22 mouse cellular contexts compared by ENCODE assay signal in genomic region chr5:66330806-66331205, GRCm38 (mm10).
DNase-seq lines count a peak whose midpoint lies in the region; ATAC-seq and TF ChIP-seq lines count a peak whose summit lies in the region.
"Had no signal": no experiment of that assay in that cellular context is flagged by ENCODE, and none has a peak within 500 bp of the region (broad histone marks: within the 10 kb centered on the region; RNA-seq: fewer than 3 reads in every experiment).

No protein-coding gene starts in this region.

- DNase-seq in liver, adult 2 months (ENCODE audit: extremely low read depth, low read depth, low spot score) = peak; percentile 92
- no peak for DNase-seq in liver, embryonic 11.5 days (ENCODE audit: low spot score)
- DNase-seq in yolk sac, embryonic 10.5 days (ENCODE audit: low spot score) = peak; percentile 76
- no peak for DNase-seq in spleen, adult 18-20 months
- no peak for DNase-seq in spleen, adult 12 weeks (ENCODE audit: low spot score)
- DNase-seq: adrenal gland, adult 2 months; adrenal gland, postnatal 14 days; adrenal gland, postnatal 36 days; cerebellum, adult 11-12 months; cerebellum, adult 2 months; cerebellum, adult 9-10 months; cerebellum, postnatal 10 days; cerebellum, postnatal 25 days had no signal

- H3K27ac ChIP-seq in liver, adult 2 months (replicated peaks; ENCODE audit: insufficient read depth, low read depth, low read length) = no peak overlapping the region
- no peak overlapping the region for H3K27ac ChIP-seq in liver, embryonic 11.5 days (ENCODE audit: low read depth, low read length)
- no peak overlapping the region for H3K27ac ChIP-seq in intestine, embryonic 15.5 days
- no peak overlapping the region for H3K27ac ChIP-seq in intestine, embryonic 16.5 days (ENCODE audit: low read length)
- H3K27ac ChIP-seq: embryonic facial prominence, embryonic 13.5 days; embryonic facial prominence, embryonic 15.5 days; forebrain, embryonic 10.5 days; forebrain, embryonic 12.5 days had no signal

- no peak for TF ChIP-seq POLR2A in liver, adult 2 months (IDR thresholded peaks at IDR 0.05; ENCODE audit: extremely low read depth, insufficient read depth, low read length)

- no peaks in the 10 kb centered on the region for H3K27me3 ChIP-seq in liver, adult 2 months (ENCODE audit: control insufficient read depth, insufficient read depth, low read length)
- no peaks in the 10 kb centered on the region for H3K27me3 ChIP-seq in liver, embryonic 11.5 days (replicated peaks; ENCODE audit: control insufficient read depth, insufficient read depth, low read length)
- no peaks in the 10 kb centered on the region for H3K27me3 ChIP-seq in intestine, embryonic 15.5 days (replicated peaks)
- H3K27me3 ChIP-seq in intestine, embryonic 16.5 days (replicated peaks; ENCODE audit: control insufficient read depth, insufficient read depth, low read length) = no peaks in the 10 kb centered on the region
- H3K27me3 ChIP-seq: embryonic facial prominence, embryonic 13.5 days; embryonic facial prominence, embryonic 15.5 days; forebrain, embryonic 12.5 days had no signal

- TF ChIP-seq CTCF in liver, adult 2 months (IDR thresholded peaks at IDR 0.05; ENCODE audit: low read depth, low read length) = no peak

- H3K9ac ChIP-seq in liver, adult 2 months (ENCODE audit: low read depth, low read length) = no peak overlapping the region
- no peak overlapping the region for H3K9ac ChIP-seq in liver, embryonic 11.5 days (ENCODE audit: low read depth, low read length)
- H3K9ac ChIP-seq in intestine, embryonic 15.5 days = no peak overlapping the region
- no peak overlapping the region for H3K9ac ChIP-seq in intestine, embryonic 16.5 days (ENCODE audit: low read depth, low read length)
- H3K9ac ChIP-seq: embryonic facial prominence, embryonic 13.5 days; embryonic facial prominence, embryonic 15.5 days; forebrain, embryonic 12.5 days had no signal

- H3K4me1 ChIP-seq in liver, adult 2 months (ENCODE audit: control insufficient read depth, insufficient read depth, low read length) = peaks cover 10% of the 10 kb centered on the region
- H3K4me1 ChIP-seq in liver, embryonic 11.5 days (replicated peaks; ENCODE audit: control insufficient read depth, insufficient read depth, low read length) = no peaks in the 10 kb centered on the region
- H3K4me1 ChIP-seq in intestine, embryonic 15.5 days (replicated peaks) = peaks cover 3% of the 10 kb centered on the region; the same call in 1 of the 2 replicates
- H3K4me1 ChIP-seq in intestine, embryonic 16.5 days (ENCODE audit: control insufficient read depth, insufficient read depth, low read length) = 0 out of 2 replicates have a peak, but pooled peaks cover 2% of the 10 kb centered on the region

- no peaks in the 10 kb centered on the region for H3K79me2 ChIP-seq in liver, adult 2 months (ENCODE audit: control insufficient read depth, insufficient read depth, low read length)

- no peak for ATAC-seq in liver, embryonic 11.5 days (replicated peaks; ENCODE audit: low FRiP score)
- ATAC-seq in intestine, embryonic 15.5 days = peak; percentile 70; the same call in 1 of the 2 replicates
- ATAC-seq in intestine, embryonic 16.5 days = peak; percentile 72
- ATAC-seq: forebrain, embryonic 14.5 days; forebrain, embryonic 16.5 days had no signal

- WGBS in liver, adult 2 months = 40% methylated on average over 6 of the region's 6 CpGs
- WGBS in liver, embryonic 11.5 days = 80% methylated on average over 6 of the region's 6 CpGs
- WGBS in intestine, embryonic 15.5 days = 76% methylated on average over 6 of the region's 6 CpGs
- 89% methylated on average over 6 of the region's 6 CpGs for WGBS in intestine, embryonic 16.5 days

- no peaks in the 10 kb centered on the region for H3K36me3 ChIP-seq in liver, adult 2 months (ENCODE audit: control insufficient read depth, insufficient read depth, low read length)
- no peaks in the 10 kb centered on the region for H3K36me3 ChIP-seq in liver, embryonic 11.5 days (ENCODE audit: control insufficient read depth, insufficient read depth, low read length)
- no peaks in the 10 kb centered on the region for H3K36me3 ChIP-seq in intestine, embryonic 15.5 days
- H3K36me3 ChIP-seq in intestine, embryonic 16.5 days (ENCODE audit: control insufficient read depth, insufficient read depth, low read length) = no peaks in the 10 kb centered on the region
- H3K36me3 ChIP-seq: embryonic facial prominence, embryonic 13.5 days; embryonic facial prominence, embryonic 15.5 days; forebrain, embryonic 10.5 days; forebrain, embryonic 12.5 days had no signal

- H3K4me3 ChIP-seq in liver, adult 2 months (ENCODE audit: insufficient read depth, low read depth, low read length) = no peak overlapping the region
- no peak overlapping the region for H3K4me3 ChIP-seq in liver, embryonic 11.5 days (ENCODE audit: low read depth, low read length)
- no peak overlapping the region for H3K4me3 ChIP-seq in intestine, embryonic 15.5 days (replicated peaks)
- no peak overlapping the region for H3K4me3 ChIP-seq in intestine, embryonic 16.5 days (ENCODE audit: low read length)
- H3K4me3 ChIP-seq: embryonic facial prominence, embryonic 13.5 days; embryonic facial prominence, embryonic 15.5 days; erythroblast, embryonic 14.5 days; forebrain, embryonic 10.5 days; forebrain, embryonic 12.5 days had no signal

- H3K4me2 ChIP-seq in liver, embryonic 11.5 days = no peak overlapping the region
- no peak overlapping the region for H3K4me2 ChIP-seq in intestine, embryonic 15.5 days (replicated peaks)
- H3K4me2 ChIP-seq in intestine, embryonic 16.5 days (ENCODE audit: low read depth, low read length) = no peak overlapping the region
- H3K4me2 ChIP-seq: embryonic facial prominence, embryonic 13.5 days; embryonic facial prominence, embryonic 15.5 days; forebrain, embryonic 12.5 days had no signal

- no peaks in the 10 kb centered on the region; the same call in 1 of the 2 replicates for H3K9me3 ChIP-seq in liver, embryonic 11.5 days (ENCODE audit: control insufficient read depth, low read length)
- no peaks in the 10 kb centered on the region for H3K9me3 ChIP-seq in intestine, embryonic 15.5 days
- no peaks in the 10 kb centered on the region for H3K9me3 ChIP-seq in intestine, embryonic 16.5 days (ENCODE audit: control insufficient read depth, low read length)
- H3K9me3 ChIP-seq: embryonic facial prominence, embryonic 13.5 days; embryonic facial prominence, embryonic 15.5 days; forebrain, embryonic 10.5 days had no signal

Comparison
In these comparisons a context has a peak if more than half of its experiments do, and no peak if none do; other contexts are left out.
1. DNase-seq: peak in liver, adult 2 months (single experiment) and yolk sac, embryonic 10.5 days (single experiment); none in liver, embryonic 11.5 days (single experiment), spleen, adult 18-20 months (0 of 2) and spleen, adult 12 weeks (single experiment).